Mouse (Mus musculus) hindbrain, embryonic 16.5 days (tissue): Measurements from ENCODE around the gene Bcl6. TPM values are rescaled to one million over a fixed set of nuclear protein-coding genes. Genes with fewer than 3 reads are reported as not detected.
A peak's percentile ranks its signal among the peaks of the same experiment; 100 is the strongest.

Experiments
- ATAC-seq: fragments of 200-750 bp; cut with Nextera tagmentation; 2 replicates; pipeline ENCODE4 v1.8.0; 2017; ENCODE audit warnings: moderate TSS enrichment, moderate library complexity
- H3K27ac ChIP-seq: fragments of 300-500 bp; sonication (generic); 2 replicates; pipeline ENCODE4 v1.5.1; 2014; ENCODE audit warnings: low read depth, mild to moderate bottlenecking, control low read depth, low read length, moderate library complexity
- H3K27me3 ChIP-seq: fragments of 300-500 bp; sonication (generic); replicated peaks from 2 replicates; pipeline ENCODE4 v1.6.1; 2014; ENCODE audit warnings: low read length; ENCODE audit not compliant: control insufficient read depth, insufficient read depth
- H3K36me3 ChIP-seq: fragments of 300-500 bp; sonication (generic); 2 replicates; pipeline ENCODE4 v1.6.1; 2014; ENCODE audit warnings: mild to moderate bottlenecking, low read length, moderate library complexity, mixed read lengths; ENCODE audit not compliant: control insufficient read depth, insufficient read depth
- H3K4me1 ChIP-seq: fragments of 300-500 bp; sonication (generic); 2 replicates; pipeline ENCODE4 v1.6.1; 2014; ENCODE audit warnings: low read depth, low read length; ENCODE audit not compliant: control insufficient read depth, insufficient read depth
- H3K4me2 ChIP-seq: fragments of 300-500 bp; sonication (generic); 2 replicates; pipeline ENCODE4 v1.6.1; 2014; ENCODE audit warnings: mild to moderate bottlenecking, low read length, control low read depth, moderate library complexity
- H3K4me3 ChIP-seq: fragments of 300-500 bp; sonication (generic); 2 replicates; pipeline ENCODE4 v1.5.1; 2014; ENCODE audit warnings: mild to moderate bottlenecking, low read length, control low read depth, moderate library complexity
- H3K9ac ChIP-seq: fragments of 300-500 bp; sonication (generic); 2 replicates; pipeline ENCODE4 v1.6.1; 2014; ENCODE audit warnings: low read depth, mild to moderate bottlenecking, control low read depth, low read length, moderate library complexity
- H3K9me3 ChIP-seq: fragments of 300-500 bp; sonication (generic); 2 replicates; pipeline ENCODE4 v1.6.1; 2014; ENCODE audit warnings: mild to moderate bottlenecking, low read length, moderate library complexity; ENCODE audit not compliant: control insufficient read depth
- WGBS: fragments of 180-500 bp; shearing (Covaris S2); extraction: QIAGEN DNeasy Blood & Tissue Kit; methylation state at CpG from one replicate; pipeline ENCODE4 v1.1.7; 2014; 5-methylcytosine and 5-hydroxymethylcytosine counted together
- polyA plus RNA-seq: library from polyadenylated mRNA; unstranded; fragments of >200 nt; fragmentation: Nextera tagmentation; extraction: Ambion mirVana; gene quantifications from 2 replicates; pipeline ENCODE4 v1.2.1, GENCODE M21; 2015

Bcl6 gene
- polyA plus RNA-seq, 1 experiment from 2014 or later: 0.79 TPM

GRCm38 (mm10) chr16:23980201-23980870, 8.3 kb downstream of the Bcl6 start:
- Histone ChIP-seq H3K36me3 (no peaks in the 10 kb centered on the region), H3K27ac (no peak overlapping the region), H3K4me3 (peak overlapping the region; percentile 41), H3K4me2 (peak overlapping the region; percentile 91), H3K4me1 (peaks cover 30% of the 10 kb centered on the region), H3K9ac (no peak overlapping the region), H3K27me3 (peaks cover 15% of the 10 kb centered on the region), H3K9me3 (no peaks in the 10 kb centered on the region)
- ATAC-seq: no peak
- WGBS: 7% methylated on average over 11 of the region's 11 CpGs

GRCm38 (mm10) chr16:23979446-23979845, 9.2 kb downstream of the Bcl6 start:
- H3K4me1 ChIP-seq: peaks cover 22% of the 10 kb centered on the region
- H3K36me3 ChIP-seq: no peaks in the 10 kb centered on the region
- H3K4me3 ChIP-seq: no peak overlapping the region
- peaks cover 11% of the 10 kb centered on the region for H3K27me3 ChIP-seq
- H3K27ac ChIP-seq: no peak overlapping the region
- no peak overlapping the region for H3K9ac ChIP-seq
- H3K9me3 ChIP-seq: no peaks in the 10 kb centered on the region
- WGBS: 92% methylated on average over 9 of the region's 9 CpGs
- no peak for ATAC-seq
- H3K4me2 ChIP-seq: no peak overlapping the region

- WGBS: 71% methylated on average over 4 of the region's 4 CpGs
- H3K9ac ChIP-seq: no peak overlapping the region
- no peak overlapping the region for H3K4me2 ChIP-seq
- no peaks in the 10 kb centered on the region for H3K9me3 ChIP-seq
- H3K36me3 ChIP-seq: no peaks in the 10 kb centered on the region
- H3K27ac ChIP-seq: no peak overlapping the region
- H3K27me3 ChIP-seq: peaks cover 11% of the 10 kb centered on the region
- no peak overlapping the region for H3K4me3 ChIP-seq
- H3K4me1 ChIP-seq: peaks cover 17% of the 10 kb centered on the region
- no peak for ATAC-seq
Measured at GRCm38 (mm10) chr16:23978495-23978894, 10.2 kb downstream of the Bcl6 start.

GRCm38 (mm10) chr16:23977732-23978131, 10.9 kb downstream of the Bcl6 start:
- no peaks in the 10 kb centered on the region for H3K9me3 ChIP-seq
- H3K4me2 ChIP-seq: no peak overlapping the region
- peaks cover 16% of the 10 kb centered on the region for H3K4me1 ChIP-seq
- H3K36me3 ChIP-seq: no peaks in the 10 kb centered on the region
- H3K27ac ChIP-seq: no peak overlapping the region
- H3K27me3 ChIP-seq: peaks cover 11% of the 10 kb centered on the region
- no peak for ATAC-seq
- 81% methylated on average over 3 of the region's 3 CpGs for WGBS
- H3K4me3 ChIP-seq: no peak overlapping the region
- H3K9ac ChIP-seq: no peak overlapping the region

DNA sequence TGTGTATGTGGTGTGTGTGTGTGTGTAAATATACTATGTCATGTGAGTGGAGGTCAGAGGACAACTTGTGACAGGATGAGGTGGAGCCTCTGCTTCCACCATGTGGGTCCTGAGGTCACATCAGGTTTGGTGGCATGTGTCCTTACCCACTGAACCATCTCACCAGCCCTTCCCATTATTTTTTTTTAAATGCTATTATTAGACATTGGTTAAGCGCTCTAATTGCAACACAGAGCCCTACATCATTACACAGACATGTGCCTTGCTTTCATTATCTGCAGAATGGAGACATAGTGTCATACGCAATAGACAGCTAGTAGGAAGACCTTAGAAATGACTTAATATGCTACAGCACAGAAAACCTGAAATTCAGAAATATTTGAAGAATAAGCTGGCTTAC, 12.5 kb downstream of the Bcl6 start:
- Histone ChIP-seq H3K9ac (no peak overlapping the region), H3K4me3 (no peak overlapping the region), H3K27me3 (peaks cover 11% of the 10 kb centered on the region), H3K27ac (no peak overlapping the region), H3K9me3 (no peaks in the 10 kb centered on the region), H3K4me1 (peaks cover 7% of the 10 kb centered on the region), H3K4me2 (no peak overlapping the region), H3K36me3 (no peaks in the 10 kb centered on the region)
- WGBS: 96% methylated on average over 2 of the region's 2 CpGs
- no peak for ATAC-seq

- Histone ChIP-seq H3K36me3 (no peaks in the 10 kb centered on the region), H3K27ac (no peak overlapping the region), H3K4me2 (no peak overlapping the region), H3K9ac (no peak overlapping the region), H3K9me3 (no peaks in the 10 kb centered on the region), H3K27me3 (no peaks in the 10 kb centered on the region), H3K4me1 (no peaks in the 10 kb centered on the region), H3K4me3 (no peak overlapping the region)
- WGBS: 90% methylated on average over 9 of the region's 9 CpGs
- ATAC-seq: no peak
Measured at GRCm38 (mm10) chr16:23973635-23974367, 14.9 kb downstream of the Bcl6 start.

DNA sequence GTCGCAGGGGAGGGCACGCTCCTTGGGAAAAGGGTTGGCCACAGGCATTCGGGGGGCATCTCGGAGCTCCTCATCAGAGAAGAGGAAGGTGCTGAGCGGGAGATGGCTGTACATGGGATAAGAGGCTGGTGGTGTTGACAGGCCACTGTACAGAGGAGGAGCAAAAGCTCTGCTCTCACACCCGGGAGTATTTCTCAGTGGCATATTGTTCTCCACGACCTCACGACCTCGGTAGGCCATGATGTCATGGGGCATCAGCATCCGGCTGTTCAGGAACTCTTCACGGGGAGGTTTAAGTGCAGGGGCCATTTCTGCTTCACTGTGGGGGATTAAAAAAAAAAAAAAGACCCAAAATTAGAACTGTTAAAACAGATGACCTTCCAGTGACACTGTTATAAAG, 15.8 kb downstream of the Bcl6 start:
- Histone ChIP-seq H3K4me1 (no peaks in the 10 kb centered on the region), H3K27me3 (no peaks in the 10 kb centered on the region), H3K4me3 (no peak overlapping the region), H3K27ac (no peak overlapping the region), H3K9ac (no peak overlapping the region), H3K4me2 (no peak overlapping the region), H3K36me3 (peaks cover under 1% of the 10 kb centered on the region; the same call in 1 of the 2 replicates), H3K9me3 (no peaks in the 10 kb centered on the region)
- 76% methylated on average over 11 of the region's 11 CpGs for WGBS
- no peak for ATAC-seq

- no peak overlapping the region for H3K9ac ChIP-seq
- no peak for ATAC-seq
- H3K4me1 ChIP-seq: no peaks in the 10 kb centered on the region
- no peaks in the 10 kb centered on the region for H3K9me3 ChIP-seq
- no peak overlapping the region for H3K4me3 ChIP-seq
- no peak overlapping the region for H3K4me2 ChIP-seq
- peaks cover 3% of the 10 kb centered on the region; the same call in 1 of the 2 replicates for H3K36me3 ChIP-seq
- H3K27ac ChIP-seq: no peak overlapping the region
- H3K27me3 ChIP-seq: no peaks in the 10 kb centered on the region
- 76% methylated on average over 20 of the region's 20 CpGs for WGBS
Measured at GRCm38 (mm10) chr16:23972126-23972740, 16.4 kb downstream of the Bcl6 start.

DNA sequence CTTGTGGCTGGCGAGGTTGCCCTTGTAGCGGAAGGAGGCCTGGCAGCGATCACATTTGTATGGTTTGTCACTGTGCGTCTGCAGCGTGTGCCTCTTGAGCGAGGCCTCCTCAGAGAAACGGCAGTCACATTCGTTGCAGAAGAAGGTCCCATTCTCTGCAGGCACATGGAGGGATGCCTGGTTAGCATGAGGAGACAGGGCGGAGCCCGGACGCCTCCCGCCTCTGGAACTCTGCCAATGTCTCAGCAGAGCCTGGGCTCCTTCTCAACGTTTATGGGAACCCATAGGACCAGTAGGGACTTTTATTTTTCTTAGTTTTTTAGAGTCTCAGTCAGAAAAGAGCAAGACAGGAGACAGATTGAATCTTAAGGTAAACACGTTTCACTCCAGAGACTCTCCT, 18.7 kb downstream of the Bcl6 start:
- no peak for ATAC-seq
- H3K36me3 ChIP-seq: peaks cover 3% of the 10 kb centered on the region; the same call in 1 of the 2 replicates
- 72% methylated on average over 14 of the region's 14 CpGs for WGBS

More for the DNA sequence above, 18.7 kb downstream of the Bcl6 start:
- Histone ChIP-seq H3K4me1 (no peaks in the 10 kb centered on the region), H3K9ac (no peak overlapping the region), H3K4me2 (no peak overlapping the region), H3K9me3 (no peaks in the 10 kb centered on the region), H3K27me3 (no peaks in the 10 kb centered on the region), H3K4me3 (no peak overlapping the region), H3K27ac (no peak overlapping the region)
